Mouse (Mus musculus) adrenal gland, adult 2 months (tissue): ENCODE results near the gene Olfr417. TPM values are rescaled to one million over a fixed set of nuclear protein-coding genes. Genes with fewer than 3 reads are reported as not detected.
"Not testable (repeated sequence)": the region's sequence is repeated elsewhere in the genome, so short reads cannot be mapped to it uniquely, and the experiment has no call there.

Experiments
- DNase-seq: peaks from one replicate; pipeline ENCODE4 v3.0.0; 2021
- long read RNA-seq: library from polyadenylated mRNA; stranded (forward); transcript quantifications from one replicate; pipeline ENCODE4 v2.0.0, GENCODE M21; 2021
- polyA plus RNA-seq: library from polyadenylated mRNA; depleted of rRNA; stranded (reverse); fragments of >200 nt; gene quantifications from 2 replicates; pipeline ENCODE4 v1.2.3, GENCODE M21; 2012; rRNA removed
- total RNA-seq, 2 experiments: library from RNA; stranded (reverse); gene quantifications; 2 replicates each; pipeline ENCODE4 v1.2.3; 2021

Gene Olfr417
- total RNA-seq (not detected), polyA plus RNA-seq (not detected in 2 replicates)
- long read RNA-seq = 0 reads

DNA sequence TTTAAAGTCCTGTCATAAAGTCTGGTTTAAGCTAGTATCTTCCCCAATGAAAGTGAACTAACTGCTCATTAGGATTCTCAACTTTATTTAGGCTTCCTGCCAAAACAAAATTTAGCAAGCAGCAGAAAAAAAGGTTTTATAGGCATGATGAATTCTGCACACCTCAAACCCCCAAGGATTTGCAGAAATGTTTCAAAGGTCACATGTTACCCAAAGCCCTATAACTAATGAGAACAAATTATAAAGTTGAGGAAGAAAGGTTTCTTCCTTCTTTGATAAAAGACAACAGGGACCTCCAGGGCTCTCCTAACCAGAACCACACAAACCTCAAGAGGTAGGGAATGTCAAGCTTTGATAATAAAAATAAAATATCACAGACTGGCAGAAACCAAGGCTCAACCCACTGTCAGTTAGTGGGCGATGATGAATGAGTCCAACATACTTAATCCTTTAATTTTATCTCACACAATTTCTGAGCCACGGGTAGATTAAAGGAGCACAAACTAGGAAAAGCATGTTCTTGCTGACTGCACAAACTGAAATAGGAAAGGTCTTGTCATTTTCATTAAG lies at the start of gene Olfr417:
TSS of gene Olfr417 (plus strand) at position 241 of the 570 bp plus-strand sequence.
- DNase-seq = no peak

DNA sequence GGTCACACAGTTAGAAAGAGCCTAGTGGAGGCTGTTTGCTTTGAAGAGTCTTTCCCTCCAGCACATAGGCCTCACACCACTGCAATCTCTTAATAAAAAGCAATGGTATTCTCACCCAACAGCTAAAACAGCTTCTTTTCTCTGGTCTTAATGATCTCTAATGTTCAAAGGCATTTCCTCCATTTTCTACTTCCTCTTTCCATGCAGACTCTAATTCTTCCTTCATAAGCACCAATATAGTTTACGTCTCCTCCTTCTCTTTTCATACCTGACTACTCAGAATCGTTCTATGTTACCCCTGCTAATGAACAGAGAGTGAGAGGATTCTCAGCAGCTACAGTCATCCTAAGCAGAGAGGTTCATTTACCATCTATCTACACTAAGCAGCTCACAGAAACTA lies 47.6 kb upstream of the Olfr417 start:
- DNase-seq = no peak

DNA sequence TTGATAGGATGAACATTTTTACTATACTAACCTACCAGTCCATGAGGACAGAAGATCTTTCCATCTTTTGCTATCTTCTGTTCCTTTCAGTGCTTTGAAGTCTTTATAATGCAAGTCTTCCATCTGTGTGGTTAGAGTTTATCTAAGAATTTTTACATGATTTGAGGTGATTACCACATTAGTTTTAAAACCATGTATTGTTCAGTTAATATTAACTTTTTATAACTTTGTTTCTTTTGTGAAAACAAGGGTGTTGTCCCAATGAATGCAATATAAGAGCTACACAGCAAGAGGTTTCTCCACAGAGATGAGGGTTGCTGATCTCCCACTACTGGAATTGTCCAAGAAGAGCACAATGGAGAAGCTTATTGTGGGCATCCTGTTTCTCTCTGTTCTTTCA lies 34.7 kb upstream of the Olfr417 start, which contains the start of gene Mptx1:
TSS of gene Mptx1 (plus strand) at position 301 of the 400 bp plus-strand sequence.
- no peak for DNase-seq

DNA sequence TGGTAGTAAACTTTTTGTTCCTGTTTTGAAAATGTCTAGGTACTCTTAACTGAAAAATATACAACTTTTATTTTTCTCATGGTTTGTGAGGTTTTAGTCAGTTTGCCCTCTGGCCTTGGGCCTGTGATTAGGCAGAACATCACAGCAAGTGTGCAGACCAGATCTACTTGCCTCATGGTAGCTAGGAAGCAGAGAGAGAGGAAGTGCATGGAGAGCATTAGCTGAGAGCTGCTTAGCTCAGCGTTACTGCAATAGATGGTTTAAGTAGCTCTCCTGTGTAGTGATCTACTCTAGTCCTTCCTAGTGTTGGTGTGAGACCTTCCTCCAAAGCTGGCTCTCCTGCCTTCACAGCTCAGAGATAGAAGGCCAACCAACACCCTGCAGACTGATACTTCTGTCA lies 11.3 kb upstream of the Olfr417 start:
- DNase-seq = not testable (repeated sequence)

DNA sequence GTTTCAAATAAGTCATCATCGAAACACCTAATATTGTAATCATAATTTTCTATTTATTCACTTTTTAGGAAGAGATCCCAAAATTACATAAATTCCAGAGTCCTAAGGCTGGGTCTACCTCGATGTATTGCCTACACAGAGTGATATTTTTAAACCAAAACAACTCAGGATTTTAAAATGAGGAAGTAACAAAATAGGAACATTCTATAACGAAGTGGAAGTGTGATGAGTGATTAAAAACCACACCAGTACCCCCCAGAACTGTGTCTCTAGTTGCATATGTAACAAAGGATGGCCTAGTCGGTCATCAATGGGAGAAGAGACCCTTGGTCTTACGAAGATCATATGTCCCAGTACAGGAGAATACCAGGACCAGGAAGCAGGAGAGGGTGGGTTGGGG lies 10.3 kb upstream of the Olfr417 start:
- no peak for DNase-seq

DNA sequence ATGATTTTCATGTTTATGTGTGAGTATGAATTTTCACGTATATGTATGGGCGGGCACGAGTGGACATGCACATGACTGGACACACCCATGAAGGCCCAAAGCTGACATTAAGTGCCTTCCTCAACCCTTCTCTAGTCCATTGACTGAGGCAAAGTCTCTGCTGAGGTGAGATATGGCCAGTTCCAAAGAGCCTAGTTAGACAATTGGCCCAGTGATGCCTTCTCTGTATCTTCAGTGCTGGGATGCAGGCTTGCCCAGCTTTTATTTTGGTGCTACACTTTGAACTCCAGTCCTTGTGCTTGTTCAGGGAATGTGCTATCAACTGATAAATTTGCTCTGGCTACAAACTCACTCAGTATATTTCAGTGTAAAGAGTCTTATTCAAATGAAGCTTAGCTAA lies 8.9 kb downstream of the Olfr417 start:
- no peak for DNase-seq

DNA sequence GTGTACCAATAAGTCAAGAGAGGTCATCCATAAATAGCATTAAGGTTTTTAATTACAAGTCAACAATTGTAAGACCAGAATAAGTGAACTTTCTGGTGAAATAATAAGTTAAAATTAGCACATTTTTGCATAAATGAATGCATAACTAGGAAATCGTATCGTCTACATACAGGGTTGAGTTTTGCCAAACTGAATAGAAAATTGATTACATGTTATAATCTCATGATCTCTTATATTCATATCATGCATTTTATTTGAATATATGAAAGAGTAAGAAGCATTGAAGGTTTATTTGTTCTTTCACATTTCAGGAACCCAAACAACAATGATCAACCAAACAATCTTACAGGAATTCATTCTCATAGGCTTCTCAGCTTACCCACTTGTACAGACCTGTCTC lies 25.8 kb downstream of the Olfr417 start, which contains the start of gene Olfr248:
TSS of gene Olfr248 (plus strand) at position 301 of the 400 bp plus-strand sequence.
- DNase-seq = no peak

DNA sequence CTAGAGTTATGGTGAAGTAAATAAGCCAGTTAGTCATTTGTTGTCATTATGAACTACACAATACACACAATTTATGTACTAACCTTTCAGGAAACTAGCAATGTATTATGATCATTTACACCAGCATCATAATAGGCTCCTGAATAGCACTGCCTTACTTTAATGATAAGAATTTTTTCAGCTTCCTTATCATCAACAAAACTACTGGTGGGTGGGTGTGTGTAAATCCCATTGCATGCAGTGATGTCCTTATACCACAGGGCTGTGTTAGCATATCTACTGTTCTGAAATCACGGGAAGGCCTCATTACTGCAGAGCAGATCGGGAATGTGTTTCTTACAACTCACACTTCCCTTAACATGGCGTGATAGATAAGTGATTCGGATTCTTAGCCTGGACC lies 58.0 kb downstream of the Olfr417 start:
- no peak for DNase-seq

DNA sequence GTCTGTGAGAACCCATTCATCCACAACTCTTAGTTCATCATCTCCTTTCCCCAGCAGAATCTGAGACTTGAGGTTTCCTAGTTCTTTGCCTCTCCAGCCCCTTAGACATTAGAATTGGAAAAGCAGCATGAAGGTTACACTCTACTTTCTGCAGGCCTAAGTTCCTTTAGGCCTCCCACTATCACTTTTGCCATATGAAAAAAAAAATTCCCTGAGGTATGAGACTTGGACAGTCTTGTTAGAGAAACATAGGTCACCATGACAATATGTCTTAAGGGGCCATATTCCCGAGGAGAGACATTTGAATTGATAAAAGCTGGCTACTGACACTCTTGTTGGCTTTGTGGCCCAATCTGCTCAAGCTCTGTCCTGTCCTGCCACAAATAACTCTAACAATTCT lies 58.8 kb downstream of the Olfr417 start, which contains the start of gene Olfr414:
TSS of gene Olfr414 (plus strand) at position 301 of the 400 bp plus-strand sequence.
- no peak for DNase-seq

Other genes with a start within 250 kb of the Olfr417 start
- gene Olfr231, start 244.0 kb upstream of the Olfr417 start, total RNA-seq = not detected
- not detected in 2 replicates for gene Olfr231, start 244.0 kb upstream of the Olfr417 start, polyA plus RNA-seq
- not detected for gene Olfr424, start 233.6 kb upstream of the Olfr417 start, total RNA-seq
- gene Olfr424, start 233.6 kb upstream of the Olfr417 start, polyA plus RNA-seq = not detected in 2 replicates
- gene Olfr420, start 209.5 kb upstream of the Olfr417 start, total RNA-seq = not detected
- gene Olfr420, start 209.5 kb upstream of the Olfr417 start, polyA plus RNA-seq = not detected in 2 replicates
- gene Spta1, start 192.3 kb upstream of the Olfr417 start, total RNA-seq = under 1 TPM; 0.46 to 0.52 TPM
- 0.02 TPM in 1 of 2 replicates, not detected in the other for gene Spta1, start 192.3 kb upstream of the Olfr417 start, polyA plus RNA-seq
- not detected for gene Olfr419, start 113.1 kb upstream of the Olfr417 start, total RNA-seq
- not detected in 2 replicates for gene Olfr419, start 113.1 kb upstream of the Olfr417 start, polyA plus RNA-seq
- gene Mptx1, start 34.6 kb upstream of the Olfr417 start, total RNA-seq = not detected
- gene Mptx1, start 34.6 kb upstream of the Olfr417 start, polyA plus RNA-seq = not detected in 2 replicates
- not detected for gene Olfr248, start 25.9 kb downstream of the Olfr417 start, total RNA-seq
- not detected in 2 replicates for gene Olfr248, start 25.9 kb downstream of the Olfr417 start, polyA plus RNA-seq
- gene Olfr414, start 58.9 kb downstream of the Olfr417 start, total RNA-seq = not detected
- gene Olfr414, start 58.9 kb downstream of the Olfr417 start, polyA plus RNA-seq = not detected in 2 replicates
- not detected for gene Olfr220, start 77.0 kb downstream of the Olfr417 start, total RNA-seq
- not detected in 2 replicates for gene Olfr220, start 77.0 kb downstream of the Olfr417 start, polyA plus RNA-seq
- gene Fmn2, start 136.7 kb downstream of the Olfr417 start, total RNA-seq = 1 to 10 TPM; 3.9 TPM
- 0.45 and 0.52 TPM in 2 replicates for gene Fmn2, start 136.7 kb downstream of the Olfr417 start, polyA plus RNA-seq